Mouse (Mus musculus) adipocyte (in vitro differentiated cells): ENCODE results near the gene Schip1.

ENCODE experiments used
- DNase-seq: peaks from one replicate; pipeline ENCODE4 v3.0.0-alpha.2; 2016; ENCODE audit warnings: low spot score

The Schip1 gene

GRCm38 (mm10) chr3:68271457-68271856 lies 206.9 kb downstream of the Schip1 start:
- DNase-seq = no peak

GRCm38 (mm10) chr3:68271881-68272280 lies 207.3 kb downstream of the Schip1 start:
- DNase-seq = no peak

GRCm38 (mm10) chr3:68282844-68283594 lies 218.4 kb downstream of the Schip1 start:
- no peak for DNase-seq

- DNase-seq = no peak
Observed at GRCm38 (mm10) chr3:68283595-68283991, 219.0 kb downstream of the Schip1 start.

- DNase-seq = no peak
Observed at GRCm38 (mm10) chr3:68284500-68284899, 219.9 kb downstream of the Schip1 start.

- DNase-seq = no peak
Observed at GRCm38 (mm10) chr3:68296752-68297151, 232.2 kb downstream of the Schip1 start.

- DNase-seq = no peak
Observed at GRCm38 (mm10) chr3:68305647-68306046, 241.0 kb downstream of the Schip1 start.

GRCm38 (mm10) chr3:68306726-68307125 lies 242.1 kb downstream of the Schip1 start:
- DNase-seq = no peak

GRCm38 (mm10) chr3:68325575-68325974 lies 261.0 kb downstream of the Schip1 start:
- no peak for DNase-seq

- no peak for DNase-seq
Observed at GRCm38 (mm10) chr3:68332515-68332914, 267.9 kb downstream of the Schip1 start.

- no peak for DNase-seq
Observed at GRCm38 (mm10) chr3:68335501-68335900, 270.9 kb downstream of the Schip1 start.

- no peak for DNase-seq
Observed at GRCm38 (mm10) chr3:68350624-68351023, 286.0 kb downstream of the Schip1 start.

GRCm38 (mm10) chr3:68351461-68351860 lies 286.9 kb downstream of the Schip1 start:
- DNase-seq = no peak

- no peak for DNase-seq
Observed at GRCm38 (mm10) chr3:68352961-68353360, 288.4 kb downstream of the Schip1 start.

- no peak for DNase-seq
Observed at GRCm38 (mm10) chr3:68353492-68353891, 288.9 kb downstream of the Schip1 start.

GRCm38 (mm10) chr3:68356516-68356915 lies 291.9 kb downstream of the Schip1 start:
- no peak for DNase-seq

GRCm38 (mm10) chr3:68368029-68368428 lies 303.4 kb downstream of the Schip1 start:
- DNase-seq = no peak

GRCm38 (mm10) chr3:68372925-68373324 lies 308.3 kb downstream of the Schip1 start:
- DNase-seq = no peak

- DNase-seq = no peak
Observed at GRCm38 (mm10) chr3:68375100-68375508, 310.5 kb downstream of the Schip1 start.

GRCm38 (mm10) chr3:68377452-68378198 lies 313.0 kb downstream of the Schip1 start:
- DNase-seq = no peak

GRCm38 (mm10) chr3:68378799-68379198 lies 314.2 kb downstream of the Schip1 start:
- no peak for DNase-seq

GRCm38 (mm10) chr3:68379242-68379641 lies 314.6 kb downstream of the Schip1 start:
- no peak for DNase-seq

GRCm38 (mm10) chr3:68383672-68384071 lies 319.1 kb downstream of the Schip1 start:
- DNase-seq = no peak
